Mouse (Mus musculus) left cerebral cortex, postnatal 25 days (tissue): ENCODE measurements around the gene Fam50b. TPM values are rescaled to one million over a fixed set of nuclear protein-coding genes. Genes with fewer than 3 reads are reported as not detected.

Experiments used
- DNase-seq, 2 experiments: peaks; one replicate each; pipeline ENCODE4 v3.0.0; 2022; ENCODE audit warnings: low spot score in 2 of 2, mixed read lengths in 1 of 2
- intact Hi-C: fragments of 180-260 bp; cut with DNase I; formaldehyde crosslinking; loops from one replicate; pipeline ENCODE4 v1.15.1; 2025
- total RNA-seq, 2 experiments: library from RNA; stranded (reverse); gene quantifications; 2 replicates each; pipeline ENCODE4 v1.2.3; 2021

The Fam50b gene
- total RNA-seq, 2 experiments from 2014 or later: not detected

DNA sequence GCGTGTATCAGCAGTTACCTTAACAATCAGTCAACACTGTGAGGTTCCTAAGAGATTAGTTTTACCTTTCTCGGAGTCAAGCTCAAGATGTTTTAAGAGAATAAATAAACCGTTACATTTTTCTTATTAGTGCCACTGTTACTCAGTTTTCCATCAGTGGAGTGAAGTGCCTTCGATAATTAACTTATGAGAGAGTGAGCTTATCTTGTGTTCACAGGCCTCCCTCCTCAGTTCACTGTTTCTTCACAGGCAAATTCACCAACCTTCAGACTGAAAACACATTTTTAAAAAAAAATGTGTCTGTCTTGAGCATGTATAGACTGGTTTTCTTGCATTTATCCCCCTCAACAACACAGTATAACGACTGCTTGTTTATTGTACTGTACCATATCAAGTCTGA, 52.0 kb downstream of the Fam50b start:
- no peak for DNase-seq
- intact Hi-C loops: no loop called here

DNA sequence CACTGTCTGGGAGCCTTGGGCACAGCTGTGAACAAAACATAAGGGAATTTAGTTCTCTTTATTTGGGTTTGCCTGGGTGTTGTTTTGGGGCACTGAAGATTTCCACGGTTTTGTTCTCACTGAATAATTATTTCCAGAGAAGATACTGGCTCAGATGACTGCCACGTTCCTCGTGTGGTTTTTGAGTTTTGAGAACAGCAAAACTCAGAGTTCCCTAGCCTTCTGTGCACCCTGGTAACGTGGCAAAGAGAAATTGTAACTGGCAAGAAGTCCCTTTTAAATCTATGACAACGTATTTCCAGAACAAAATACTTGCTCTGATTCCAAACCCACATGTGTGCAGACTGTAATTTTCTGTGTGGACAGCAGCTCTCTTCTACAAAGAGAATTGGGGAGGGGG, 52.9 kb downstream of the Fam50b start:
- intact Hi-C loops: no loop called here
- DNase-seq: no peak

DNA sequence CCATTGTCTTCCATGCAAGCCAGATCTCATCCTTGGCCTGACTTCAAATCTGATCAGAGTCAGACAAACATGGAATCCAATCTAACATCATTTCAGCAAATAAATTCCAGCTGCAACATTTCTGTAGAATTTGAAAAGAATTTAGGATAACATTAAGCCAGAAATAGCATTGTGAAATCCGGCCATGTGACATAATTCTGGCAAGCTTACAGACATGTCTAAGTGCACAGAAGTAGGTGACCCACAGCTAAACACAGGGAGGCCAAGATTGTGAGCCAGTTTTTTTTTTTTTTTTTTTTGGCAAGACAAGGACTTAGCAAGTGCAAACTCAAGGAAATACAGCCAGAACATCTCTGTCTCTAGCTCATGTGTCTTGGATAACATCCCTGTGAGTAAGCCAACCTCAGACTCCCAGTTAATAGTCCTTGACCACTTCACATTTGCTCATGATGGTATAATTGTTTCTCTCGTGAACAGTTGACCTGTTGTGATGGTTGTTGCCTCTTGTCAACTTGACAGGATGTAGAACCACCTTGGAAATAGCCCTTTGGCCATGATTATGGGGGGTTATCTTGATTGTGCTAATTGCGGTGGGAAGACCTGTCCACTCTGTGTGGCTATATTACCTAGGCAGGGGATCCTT, 54.6 kb downstream of the Fam50b start:
- intact Hi-C loops: no loop called here

DNA sequence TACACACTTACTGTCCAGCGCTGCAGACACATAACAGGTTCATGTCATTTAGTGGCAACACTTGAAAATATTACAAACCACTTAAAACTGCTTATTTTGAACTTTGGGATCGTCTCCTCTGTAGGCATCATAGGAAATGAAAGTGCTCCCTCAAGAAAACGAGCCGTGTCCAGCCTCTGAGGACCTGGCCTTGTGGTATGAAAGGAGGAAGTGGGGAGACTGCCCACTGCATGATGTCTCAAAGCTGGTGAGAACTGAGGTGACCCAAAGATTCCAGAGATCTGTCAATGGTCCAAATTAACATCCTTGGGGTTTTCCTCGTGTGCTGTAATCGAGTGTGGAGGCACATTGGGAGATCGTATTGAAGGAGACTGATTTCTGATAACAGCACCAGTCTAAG, 58.4 kb downstream of the Fam50b start:
- intact Hi-C loops: no loop called here
- no peak for DNase-seq

More for the DNA sequence above, 54.6 kb downstream of the Fam50b start:
- DNase-seq: no peak

DNA sequence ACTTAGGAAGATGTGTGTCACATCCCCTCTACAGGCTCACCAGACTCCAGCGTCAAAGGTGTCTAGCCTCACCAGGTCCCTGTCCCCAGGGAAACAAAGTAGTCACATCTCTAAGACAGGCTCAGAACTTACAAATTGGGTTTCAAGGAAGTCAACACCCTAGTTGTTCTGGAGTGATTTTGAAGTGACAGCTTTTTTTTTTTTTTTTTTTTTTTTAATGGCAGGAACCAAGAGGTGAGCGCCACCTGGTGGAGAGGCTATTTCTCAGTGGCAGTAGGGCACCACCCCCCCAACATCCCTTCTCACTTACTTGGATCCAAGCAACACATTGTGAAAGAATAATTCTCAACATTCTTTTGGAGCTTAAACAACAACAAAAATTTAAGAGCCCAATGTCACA, 59.2 kb downstream of the Fam50b start:
- intact Hi-C loops: loop anchor here (2.0 kb wide), 2 partner anchors 141 to 151 kb away; partner anchors contain the start of gene Pxdc1
- peak; percentile 28 to 48 for DNase-seq

DNA sequence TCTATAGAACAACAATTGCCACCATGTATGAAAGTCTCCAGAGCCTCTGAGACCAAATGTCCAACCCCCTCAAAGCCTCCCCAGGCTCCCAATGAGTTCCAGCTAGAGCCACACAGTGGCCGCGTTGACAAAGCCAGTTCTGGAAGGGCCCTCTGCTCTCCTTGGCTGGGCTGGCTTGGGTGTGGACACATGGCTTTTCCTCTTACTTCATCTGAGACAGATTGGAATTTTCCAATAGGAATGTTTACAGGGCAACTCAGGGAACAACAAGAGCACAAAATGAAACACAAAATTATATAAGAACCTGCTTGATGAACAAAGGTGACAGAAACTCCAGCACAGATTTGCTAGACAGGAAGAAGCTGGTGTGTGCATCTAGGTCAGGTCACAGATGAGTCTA, 59.8 kb downstream of the Fam50b start:
- intact Hi-C loops: loop anchor here (2.0 kb wide), 2 partner anchors 142 to 152 kb away; partner anchors contain the start of gene Pxdc1
- DNase-seq: no peak

Other genes with a start within 250 kb of the Fam50b start
- gene Pxdc1, start 81.4 kb upstream of the Fam50b start, total RNA-seq: 1 to 10 TPM; 5.9 to 7.1 TPM
- 10 to 100 TPM; 80.3 to 89.6 TPM for gene Prpf4b, start 140.5 kb downstream of the Fam50b start, total RNA-seq
- gene Fam217a, start 189.5 kb downstream of the Fam50b start, total RNA-seq: under 1 TPM; 0.50 to 0.83 TPM
- gene 4933417A18Rik, start 189.6 kb downstream of the Fam50b start, total RNA-seq: not detected
- gene Eci3, start 229.0 kb downstream of the Fam50b start, total RNA-seq: under 1 TPM in 1 of 2 experiments, not detected in 1; 0.71 TPM